Comparison of ENCODE assay signal across 19 mouse cellular contexts in genomic region chr8:94540889-94541795, GRCm38 (mm10). TPM values are rescaled to one million over a fixed set of nuclear protein-coding genes. Genes with fewer than 3 reads are reported as not detected.
DNase-seq lines count a peak whose midpoint lies in the region; ATAC-seq and TF ChIP-seq lines count a peak whose summit lies in the region.
"Had no signal": no experiment of that assay in that cellular context is flagged by ENCODE, and none has a peak within 500 bp of the region (broad histone marks: within the 10 kb centered on the region; RNA-seq: fewer than 3 reads in every experiment).

No protein-coding gene starts in this region.

- 60% methylated on average over 17 of the region's 18 CpGs for WGBS in liver, postnatal 0 days (ENCODE audit: insufficient replicate concordance)
- WGBS in liver, embryonic 11.5 days: 70% methylated on average over 18 of the region's 18 CpGs
- 68% methylated on average over 18 of the region's 18 CpGs for WGBS in kidney, embryonic 14.5 days
- WGBS in hindbrain, embryonic 10.5 days: 82% methylated on average over 18 of the region's 18 CpGs

- no peak for TF ChIP-seq POLR2A in MEL (IDR thresholded peaks at IDR 0.05; ENCODE audit: control insufficient read depth in 1 of 2, insufficient read depth in 1 of 2, low read depth in 1 of 2, low read length in 2 of 2, poor library complexity in 1 of 2)

- no peaks in the 10 kb centered on the region for H3K27me3 ChIP-seq in liver, postnatal 0 days (ENCODE audit: insufficient read depth, low read length)
- peaks cover 3% of the 10 kb centered on the region; the same call in 1 of the 2 replicates for H3K27me3 ChIP-seq in liver, embryonic 11.5 days (replicated peaks; ENCODE audit: control insufficient read depth, insufficient read depth, low read length)
- H3K27me3 ChIP-seq in MEL (ENCODE audit: control insufficient read depth in 1 of 2, insufficient read depth in 2 of 2, low read length in 2 of 2): no peaks in the 10 kb centered on the region
- H3K27me3 ChIP-seq in kidney, embryonic 14.5 days (ENCODE audit: control insufficient read depth, insufficient read depth, low read length): no peaks in the 10 kb centered on the region
- peaks cover 16% of the 10 kb centered on the region for H3K27me3 ChIP-seq in hindbrain, embryonic 10.5 days (ENCODE audit: insufficient read depth, poor library complexity, severe bottlenecking)
- H3K27me3 ChIP-seq: forebrain, embryonic 13.5 days; midbrain, embryonic 15.5 days had no signal

- no peaks in the 10 kb centered on the region for H3K79me2 ChIP-seq in MEL (ENCODE audit: control insufficient read depth, insufficient read depth, low read length, poor library complexity)

- H3K4me3 ChIP-seq in liver, postnatal 0 days (ENCODE audit: low read depth, low read length): no peak overlapping the region
- no peak overlapping the region for H3K4me3 ChIP-seq in liver, embryonic 11.5 days (ENCODE audit: low read depth, low read length)
- peak overlapping the region in 1 of 2 experiments; percentile 24; a peak in 2 of 4 replicates for H3K4me3 ChIP-seq in MEL (ENCODE audit: control insufficient read depth in 1 of 2, insufficient read depth in 1 of 2, low read depth in 2 of 2, low read length in 2 of 2)
- no peak overlapping the region for H3K4me3 ChIP-seq in kidney, embryonic 14.5 days (ENCODE audit: low read length)
- H3K4me3 ChIP-seq in hindbrain, embryonic 10.5 days: no peak overlapping the region
- H3K4me3 ChIP-seq: forebrain, embryonic 13.5 days; heart, embryonic 10.5 days; limb, embryonic 13.5 days; megakaryocyte, embryonic 14.5 days; midbrain, embryonic 15.5 days had no signal

- TF ChIP-seq CTCF in liver, postnatal 0 days (IDR thresholded peaks at IDR 0.05; ENCODE audit: low read depth): no peak
- TF ChIP-seq CTCF in MEL (IDR thresholded peaks at IDR 0.05 in 2 of 3, conservative IDR thresholded peaks at IDR 0.05 in 1 of 3; ENCODE audit: control insufficient read depth in 1 of 3, insufficient read depth in 1 of 3, low read depth in 2 of 3, low read length in 3 of 3, poor library complexity in 1 of 3, severe bottlenecking in 1 of 3): no peak

- peak; percentile 36 for DNase-seq in liver, postnatal 0 days
- DNase-seq in liver, embryonic 11.5 days (ENCODE audit: low spot score): no peak
- peak; percentile 59 for DNase-seq in MEL (ENCODE audit: low read depth, low spot score)
- DNase-seq in cerebellum, postnatal 36 days: no peak
- DNase-seq in hindbrain, embryonic 10.5 days (ENCODE audit: low spot score): no peak
- DNase-seq: cerebellum, postnatal 14 days; gastrocnemius, postnatal 25 days; heart, postnatal 10 days; kidney, adult 9 months; lung, postnatal 10 days had no signal

- H3K9me3 ChIP-seq in liver, postnatal 0 days (ENCODE audit: low read length): no peaks in the 10 kb centered on the region
- no peaks in the 10 kb centered on the region for H3K9me3 ChIP-seq in liver, embryonic 11.5 days (ENCODE audit: control insufficient read depth, low read length)
- no peaks in the 10 kb centered on the region for H3K9me3 ChIP-seq in MEL (replicated peaks; ENCODE audit: insufficient read depth, low read length)
- H3K9me3 ChIP-seq in kidney, embryonic 14.5 days (ENCODE audit: control insufficient read depth, low read length): no peaks in the 10 kb centered on the region
- H3K9me3 ChIP-seq in hindbrain, embryonic 10.5 days: no peaks in the 10 kb centered on the region
- H3K9me3 ChIP-seq: forebrain, embryonic 13.5 days; heart, embryonic 10.5 days; limb, embryonic 13.5 days; megakaryocyte, embryonic 14.5 days; midbrain, embryonic 15.5 days had no signal

- no peak overlapping the region for H3K27ac ChIP-seq in liver, postnatal 0 days (ENCODE audit: low read depth)
- H3K27ac ChIP-seq in liver, embryonic 11.5 days (ENCODE audit: low read depth, low read length): no peak overlapping the region
- H3K27ac ChIP-seq in MEL (ENCODE audit: control insufficient read depth, low read depth, low read length): peak overlapping the region; percentile 31
- H3K27ac ChIP-seq in kidney, embryonic 14.5 days (ENCODE audit: low read depth, low read length): no peak overlapping the region
- H3K27ac ChIP-seq in hindbrain, embryonic 10.5 days: no peak overlapping the region
- H3K27ac ChIP-seq: forebrain, embryonic 13.5 days; heart, embryonic 10.5 days; hindbrain, embryonic 14.5 days; limb, embryonic 13.5 days; liver, embryonic 14.5 days; midbrain, embryonic 15.5 days had no signal

- no peak overlapping the region for H3K9ac ChIP-seq in liver, postnatal 0 days (replicated peaks)
- no peak overlapping the region for H3K9ac ChIP-seq in liver, embryonic 11.5 days (ENCODE audit: low read depth, low read length)
- 0 out of 2 replicates have a peak overlapping the region, but pooled peaks have one; percentile 20 for H3K9ac ChIP-seq in MEL (ENCODE audit: control insufficient read depth, low read depth, low read length, poor library complexity, severe bottlenecking)
- H3K9ac ChIP-seq in kidney, embryonic 14.5 days (ENCODE audit: low read depth, low read length): no peak overlapping the region
- H3K9ac ChIP-seq: forebrain, embryonic 13.5 days; hindbrain, embryonic 14.5 days; limb, embryonic 13.5 days; liver, embryonic 14.5 days; midbrain, embryonic 15.5 days had no signal

- H3K4me1 ChIP-seq in liver, postnatal 0 days (ENCODE audit: insufficient read depth): peaks cover 3% of the 10 kb centered on the region; the same call in 1 of the 2 replicates
- no peaks in the 10 kb centered on the region for H3K4me1 ChIP-seq in liver, embryonic 11.5 days (replicated peaks; ENCODE audit: control insufficient read depth, insufficient read depth, low read length)
- peaks cover 16 to 22% of the 10 kb centered on the region in 2 experiments for H3K4me1 ChIP-seq in MEL (ENCODE audit: control insufficient read depth in 1 of 2, insufficient read depth in 2 of 2, low read length in 2 of 2)
- H3K4me1 ChIP-seq in kidney, embryonic 14.5 days (ENCODE audit: control insufficient read depth, insufficient read depth, low read length): no peaks in the 10 kb centered on the region
- peaks cover 18% of the 10 kb centered on the region for H3K4me1 ChIP-seq in hindbrain, embryonic 10.5 days (replicated peaks)

- ATAC-seq in liver, postnatal 0 days: peak; percentile 71
- ATAC-seq in liver, embryonic 11.5 days (replicated peaks; ENCODE audit: low FRiP score): no peak
- ATAC-seq in megakaryocyte, adult 5-6 weeks (ENCODE audit: poor library complexity, severe bottlenecking): peak; percentile 74
- ATAC-seq in kidney, embryonic 14.5 days (ENCODE audit: low FRiP score, low TSS enrichment): no peak
- ATAC-seq: forebrain, embryonic 13.5 days; midbrain, embryonic 15.5 days had no signal

- no peak overlapping the region for H3K4me2 ChIP-seq in liver, postnatal 0 days (ENCODE audit: low read depth, low read length)
- H3K4me2 ChIP-seq in liver, embryonic 11.5 days: no peak overlapping the region
- H3K4me2 ChIP-seq in kidney, embryonic 14.5 days (replicated peaks; ENCODE audit: low read depth, low read length): no peak overlapping the region
- H3K4me2 ChIP-seq: forebrain, embryonic 13.5 days; hindbrain, embryonic 14.5 days; limb, embryonic 13.5 days; midbrain, embryonic 15.5 days had no signal

- no peak for TF ChIP-seq RAD21 in MEL (IDR thresholded peaks at IDR 0.05; ENCODE audit: low read depth, low read length)

- no peaks in the 10 kb centered on the region for H3K36me3 ChIP-seq in liver, postnatal 0 days (replicated peaks; ENCODE audit: insufficient read depth, low read length)
- H3K36me3 ChIP-seq in liver, embryonic 11.5 days (ENCODE audit: control insufficient read depth, insufficient read depth, low read length): no peaks in the 10 kb centered on the region
- H3K36me3 ChIP-seq in MEL (ENCODE audit: control insufficient read depth in 1 of 2, insufficient read depth in 2 of 2, low read length in 2 of 2): peaks cover 0 to 21% of the 10 kb centered on the region in 2 experiments; a peak in 2 of 4 replicates
- H3K36me3 ChIP-seq in kidney, embryonic 14.5 days (ENCODE audit: control insufficient read depth, insufficient read depth, low read length): no peaks in the 10 kb centered on the region
- no peaks in the 10 kb centered on the region for H3K36me3 ChIP-seq in hindbrain, embryonic 10.5 days
- H3K36me3 ChIP-seq: heart, embryonic 10.5 days; limb, embryonic 13.5 days; midbrain, embryonic 15.5 days had no signal

- peak; percentile 79 for TF ChIP-seq EP300 in liver, postnatal 0 days (IDR thresholded peaks at IDR 0.05; ENCODE audit: low read depth)
- TF ChIP-seq EP300 in MEL (IDR thresholded peaks at IDR 0.05; ENCODE audit: low read depth in 1 of 2, low read length in 2 of 2): peak; percentile 76 to 78

TF ChIP-seq in MEL, 35 proteins besides CTCF, POLR2A, EP300 and RAD21 (continues in another document):
- TF ChIP-seq MAX (IDR thresholded peaks at IDR 0.05; ENCODE audit: low read length) (peak; percentile 31; the same call in 1 of the 2 replicates), POLR2AphosphoS2 (IDR thresholded peaks at IDR 0.05; ENCODE audit: low read length) (no peak), ETS1 (IDR thresholded peaks at IDR 0.05; ENCODE audit: low read depth, low read length) (peak; percentile 77), JUND (IDR thresholded peaks at IDR 0.05; ENCODE audit: low read depth, low read length) (0 out of 2 replicates have a peak, but pooled peaks have one; percentile 32), TAL1 (IDR thresholded peaks at IDR 0.05; ENCODE audit: low read length) (peak; percentile 73), GATA1 (IDR thresholded peaks at IDR 0.05; ENCODE audit: low read depth, low read length) (peak; percentile 80), SMC3 (IDR thresholded peaks at IDR 0.05; ENCODE audit: low read depth, low read length) (no peak), ZC3H11A (IDR thresholded peaks at IDR 0.05; ENCODE audit: low read depth, low read length) (no peak), ZNF384 (IDR thresholded peaks at IDR 0.05; ENCODE audit: low read depth, low read length) (peak; percentile 89), MYB (IDR thresholded peaks at IDR 0.05; ENCODE audit: low read depth, low read length) (peak; percentile 26; the same call in 1 of the 2 replicates), MXI1 (IDR thresholded peaks at IDR 0.05; ENCODE audit: low read depth, low read length) (0 out of 2 replicates have a peak, but pooled peaks have one; percentile 21), SIN3A (IDR thresholded peaks at IDR 0.05; ENCODE audit: low read length) (peak; percentile 31; the same call in 1 of the 2 replicates)

RNA-seq across cellular contexts. Expression of gene Cpne2, which starts 8.4 kb away (rescaled TPM):
- 3.9 and 4.2 TPM in 2 replicates for polyA plus RNA-seq in liver, postnatal 0 days (2015; fragmentation: Nextera tagmentation; extraction: Ambion mirVana)
- polyA plus RNA-seq in liver, embryonic 11.5 days (2014; fragmentation: Nextera tagmentation; extraction: Ambion mirVana): 7.8 and 8.4 TPM in 2 replicates
- 15.7 and 19.1 TPM in 2 replicates for total RNA-seq in MEL (2012; rRNA removed)
- 10 to 100 TPM in 1 of 2 experiments, not detected in 1; 29.7 TPM for polyA plus RNA-seq in MEL (2012; ENCODE audit: insufficient read depth in 1 of 2, insufficient read length in 2 of 2, low read depth in 1 of 2, low replicate concordance in 2 of 2, missing spikeins in 1 of 2)
- 51.2 and 57.6 TPM in 2 replicates for total RNA-seq in megakaryocyte, adult 5-6 weeks (2015)
- total RNA-seq in megakaryocyte, adult 5-6 weeks (2017): 30.9 and 40.7 TPM in 2 replicates
- 13.2 and 13.6 TPM in 2 replicates for polyA plus RNA-seq in kidney, embryonic 14.5 days (2014; fragmentation: Nextera tagmentation; extraction: Ambion mirVana)
- polyA plus RNA-seq in hindbrain, embryonic 10.5 days (2016; fragmentation: Nextera tagmentation; extraction: Ambion mirVana): 10.0 and 11.1 TPM in 2 replicates

Comparison
In these comparisons a context has a peak if more than half of its experiments do, and no peak if none do; other contexts are left out.
1. ATAC-seq: peak in liver, postnatal 0 days (single experiment) and megakaryocyte, adult 5-6 weeks (single experiment); none in liver, embryonic 11.5 days (single experiment) and kidney, embryonic 14.5 days (single experiment).
2. DNase-seq: peak in liver, postnatal 0 days (single experiment) and MEL (single experiment); none in liver, embryonic 11.5 days (single experiment), cerebellum, postnatal 36 days (0 of 2) and hindbrain, embryonic 10.5 days (single experiment).